Mouse (Mus musculus) bone marrow, adult 2 months (tissue): ENCODE measurements around the gene Socs4.

Experiments
- CTCF ChIP-seq: fragments of 200-500 bp; IDR thresholded peaks from 2 replicates; pipeline ENCODE4 v1.5.1; 2011; ENCODE audit warnings: low read length, control low read depth; ENCODE audit not compliant: control insufficient read depth, insufficient read depth
- POLR2A ChIP-seq: fragments of 200-500 bp; IDR thresholded peaks from 2 replicates; pipeline ENCODE4 v1.6.1; 2011; ENCODE audit warnings: low read depth, mild to moderate bottlenecking, control low read depth, low read length, borderline replicate concordance; ENCODE audit not compliant: control insufficient read depth

DNA sequence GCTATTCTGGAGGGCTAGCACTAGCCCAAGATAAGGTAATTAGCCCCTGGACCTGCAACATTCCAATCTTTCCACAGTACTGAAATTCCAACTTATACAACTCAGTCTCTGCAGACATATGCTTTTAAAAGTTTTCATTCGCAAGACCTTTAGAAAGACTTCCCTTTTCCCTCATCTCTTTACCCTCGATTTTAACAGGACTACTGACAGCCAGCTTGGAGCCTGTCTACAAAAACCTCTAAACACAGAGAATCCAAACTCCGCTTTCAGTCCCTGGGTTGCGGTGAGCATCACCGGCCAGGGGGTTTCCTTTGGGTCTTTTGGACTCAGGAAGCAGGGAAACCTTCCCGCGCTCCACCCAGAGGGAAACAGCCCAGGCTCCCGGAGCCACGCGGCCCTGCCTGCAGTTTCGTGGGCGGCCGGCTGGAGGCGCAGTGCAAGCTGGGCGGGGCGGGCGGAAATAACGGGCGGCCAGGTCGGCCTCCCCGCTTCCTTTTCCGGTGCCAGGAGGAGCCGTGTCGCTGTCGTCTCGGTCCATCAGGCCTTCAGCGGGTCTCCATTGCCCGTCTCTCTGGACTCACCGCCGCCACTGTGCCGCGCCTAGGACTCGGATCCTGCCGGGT is 21.2 kb downstream of the Socs4 start, which contains the start of gene Mapk1ip1l:
- TF ChIP-seq POLR2A (peak; percentile 86; the same call in 1 of the 2 replicates), CTCF (peak; percentile 76)
